Mouse (Mus musculus) macrophage (primary cell): ENCODE data around the gene Rccd1. TPM values are rescaled to one million over a fixed set of nuclear protein-coding genes. Genes with fewer than 3 reads are reported as not detected.

Source experiments
- H3K27ac ChIP-seq: fragments of 350-480 bp; formaldehyde crosslinking; 2 replicates; pipeline ENCODE4 v1.9.0; 2021
- H3K36me3 ChIP-seq: fragments of 350-480 bp; formaldehyde crosslinking; 2 replicates; pipeline ENCODE4 v1.9.0; 2021; ENCODE audit errors: inconsistent target
- H3K4me3 ChIP-seq: fragments of 350-480 bp; formaldehyde crosslinking; 2 replicates; pipeline ENCODE4 v1.9.0; 2021; ENCODE audit errors: inconsistent target
- H3K79me2 ChIP-seq: fragments of 350-480 bp; formaldehyde crosslinking; 2 replicates; pipeline ENCODE4 v1.9.0; 2021; ENCODE audit errors: inconsistent target
- WGBS: methylation state at CpG from one replicate; pipeline ENCODE4 v1.1.7; 2026; ENCODE audit warnings: inconsistent platforms; ENCODE audit not compliant: missing documents; 5-methylcytosine and 5-hydroxymethylcytosine counted together
- polyA plus RNA-seq: library from polyadenylated mRNA; stranded (reverse); fragments of 250-400 nt; gene quantifications from 3 replicates; pipeline ENCODE4 v1.2.4, GENCODE M21; 2018; ENCODE audit warnings: inconsistent platforms

Gene Rccd1
- polyA plus RNA-seq, 1 experiment from 2014 or later, result 2.4 TPM

- Histone ChIP-seq H3K79me2 (no peaks in the 10 kb centered on the region), H3K36me3 (peaks cover 82% of the 10 kb centered on the region), H3K27ac (no peak overlapping the region), H3K4me3 (no peak overlapping the region)
- 91% methylated on average over 4 of the region's 4 CpGs for WGBS
These were observed 33.8 kb upstream of the Rccd1 start for GRCm38 (mm10) chr7:80358039-80358438.

GRCm38 (mm10) chr7:80357156-80357555 lies 32.9 kb upstream of the Rccd1 start:
- 89% methylated on average over 8 of the region's 8 CpGs for WGBS

GRCm38 (mm10) chr7:80356351-80356750 lies 32.1 kb upstream of the Rccd1 start:
- Histone ChIP-seq H3K36me3 (peaks cover 78% of the 10 kb centered on the region), H3K27ac (no peak overlapping the region), H3K4me3 (no peak overlapping the region), H3K79me2 (no peaks in the 10 kb centered on the region)
- WGBS, result 88% methylated on average over 13 of the region's 13 CpGs

More at GRCm38 (mm10) chr7:80357156-80357555, 32.9 kb upstream of the Rccd1 start:
- Histone ChIP-seq H3K79me2 (no peaks in the 10 kb centered on the region), H3K36me3 (peaks cover 82% of the 10 kb centered on the region), H3K27ac (no peak overlapping the region), H3K4me3 (no peak overlapping the region)

- Histone ChIP-seq H3K79me2 (no peaks in the 10 kb centered on the region), H3K4me3 (no peak overlapping the region), H3K36me3 (peaks cover 59% of the 10 kb centered on the region), H3K27ac (no peak overlapping the region)
- 97% methylated on average over 8 of the region's 8 CpGs for WGBS
These were observed 28.7 kb upstream of the Rccd1 start for GRCm38 (mm10) chr7:80352920-80353319.

GRCm38 (mm10) chr7:80350808-80351207 lies 26.6 kb upstream of the Rccd1 start:
- H3K36me3 ChIP-seq, result peaks cover 38% of the 10 kb centered on the region
- H3K4me3 ChIP-seq, result no peak overlapping the region
- no peak overlapping the region for H3K27ac ChIP-seq
- no peaks in the 10 kb centered on the region for H3K79me2 ChIP-seq
- WGBS, result 71% methylated on average over 2 of the region's 2 CpGs

- WGBS, result 94% methylated on average over 11 of the region's 13 CpGs
- Histone ChIP-seq H3K4me3 (no peak overlapping the region), H3K36me3 (peaks cover 25% of the 10 kb centered on the region), H3K27ac (no peak overlapping the region), H3K79me2 (no peaks in the 10 kb centered on the region)
These were observed 23.7 kb upstream of the Rccd1 start for GRCm38 (mm10) chr7:80347670-80348586.

- H3K27ac ChIP-seq, result no peak overlapping the region
- 55% methylated on average over 5 of the region's 5 CpGs for WGBS
- H3K4me3 ChIP-seq, result no peak overlapping the region
- H3K36me3 ChIP-seq, result peaks cover 17% of the 10 kb centered on the region
- H3K79me2 ChIP-seq, result no peaks in the 10 kb centered on the region
These were observed 22.6 kb upstream of the Rccd1 start for GRCm38 (mm10) chr7:80346830-80347229.

GRCm38 (mm10) chr7:80346173-80346572 lies 21.9 kb upstream of the Rccd1 start:
- WGBS, result 96% methylated on average over 9 of the region's 9 CpGs
- H3K36me3 ChIP-seq, result peaks cover 12% of the 10 kb centered on the region
- no peak overlapping the region for H3K4me3 ChIP-seq
- no peaks in the 10 kb centered on the region for H3K79me2 ChIP-seq
- no peak overlapping the region for H3K27ac ChIP-seq

GRCm38 (mm10) chr7:80343270-80344018 lies 19.2 kb upstream of the Rccd1 start:
- H3K79me2 ChIP-seq, result no peaks in the 10 kb centered on the region
- H3K4me3 ChIP-seq, result peak overlapping the region; percentile 45
- H3K27ac ChIP-seq, result peak overlapping the region; percentile 27; the same call in 1 of the 2 replicates
- H3K36me3 ChIP-seq, result no peaks in the 10 kb centered on the region
- WGBS, result 24% methylated on average over 18 of the region's 19 CpGs

- H3K79me2 ChIP-seq, result no peaks in the 10 kb centered on the region
- peak within 1 kb of the TSS; percentile 45 for H3K4me3 ChIP-seq
- under 1% methylated on average over 25 of the region's 25 CpGs for WGBS
- peak within 1 kb of the TSS; percentile 27; the same call in 1 of the 2 replicates for H3K27ac ChIP-seq
- no peaks in the 10 kb centered on the region for H3K36me3 ChIP-seq
These were observed 18.6 kb upstream of the Rccd1 start, which contains the start of gene Hddc3 for GRCm38 (mm10) chr7:80342858-80343257. Gene Hddc3, plus strand, starts transcription at chr7:80343104.

- no peak overlapping the region for H3K4me3 ChIP-seq
- H3K36me3 ChIP-seq, result peaks cover 4% of the 10 kb centered on the region
- H3K79me2 ChIP-seq, result no peaks in the 10 kb centered on the region
- no peak overlapping the region for H3K27ac ChIP-seq
- WGBS, result 88% methylated on average over 7 of the region's 7 CpGs
These were observed 17.5 kb upstream of the Rccd1 start for GRCm38 (mm10) chr7:80341793-80342192.

GRCm38 (mm10) chr7:80340793-80341192 lies 16.5 kb upstream of the Rccd1 start, which contains the start of gene Unc45a:
Gene Unc45a, minus strand, starts transcription at chr7:80341005.
- H3K36me3 ChIP-seq, result peaks cover 14% of the 10 kb centered on the region
- peak within 1 kb of the TSS; percentile 38 for H3K27ac ChIP-seq
- 3% methylated on average over 11 of the region's 11 CpGs for WGBS
- no peaks in the 10 kb centered on the region for H3K79me2 ChIP-seq
- peak within 1 kb of the TSS; percentile 55 for H3K4me3 ChIP-seq

GRCm38 (mm10) chr7:80339793-80340628 lies 15.8 kb upstream of the Rccd1 start:
- H3K4me3 ChIP-seq, result peak overlapping the region; percentile 55
- H3K27ac ChIP-seq, result peak overlapping the region; percentile 38
- WGBS, result under 1% methylated on average over 44 of the region's 45 CpGs
- H3K36me3 ChIP-seq, result peaks cover 22% of the 10 kb centered on the region
- no peaks in the 10 kb centered on the region for H3K79me2 ChIP-seq

GRCm38 (mm10) chr7:80339371-80339770 lies 15.1 kb upstream of the Rccd1 start:
- no peak overlapping the region for H3K27ac ChIP-seq
- H3K79me2 ChIP-seq, result no peaks in the 10 kb centered on the region
- H3K36me3 ChIP-seq, result peaks cover 28% of the 10 kb centered on the region
- WGBS, result 24% methylated on average over 12 of the region's 17 CpGs
- H3K4me3 ChIP-seq, result peak overlapping the region; percentile 19; the same call in 1 of the 2 replicates
